13 mouse cellular contexts compared by ENCODE assay signal in genomic region chr14:89402568-89403339, GRCm38 (mm10).
A peak's percentile ranks its signal among the peaks of the same experiment; 100 is the strongest.
DNase-seq lines count a peak whose midpoint lies in the region; ATAC-seq and TF ChIP-seq lines count a peak whose summit lies in the region.
"Had no signal": no experiment of that assay in that cellular context is flagged by ENCODE, and none has a peak within 500 bp of the region (broad histone marks: within the 10 kb centered on the region; RNA-seq: fewer than 3 reads in every experiment).

No protein-coding gene starts in this region.

- no peak for ATAC-seq in forebrain, embryonic 14.5 days
- ATAC-seq in forebrain, embryonic 13.5 days: no peak
- no peak for ATAC-seq in limb, embryonic 14.5 days (ENCODE audit: low FRiP score, low read depth)
- ATAC-seq in midbrain, postnatal 0 days (ENCODE audit: low FRiP score): no peak

- no peaks in the 10 kb centered on the region for H3K36me3 ChIP-seq in forebrain, embryonic 14.5 days (ENCODE audit: control insufficient read depth, insufficient read depth, low read length)
- no peaks in the 10 kb centered on the region for H3K36me3 ChIP-seq in forebrain, embryonic 13.5 days (ENCODE audit: poor library complexity, severe bottlenecking)
- H3K36me3 ChIP-seq in limb, embryonic 14.5 days (ENCODE audit: control insufficient read depth, insufficient read depth, low read length): no peaks in the 10 kb centered on the region
- H3K36me3 ChIP-seq in limb, embryonic 10.5 days: no peaks in the 10 kb centered on the region
- no peaks in the 10 kb centered on the region for H3K36me3 ChIP-seq in midbrain, postnatal 0 days (ENCODE audit: insufficient read depth, low read length)
- H3K36me3 ChIP-seq: limb, embryonic 13.5 days had no signal

- no peak overlapping the region for H3K4me2 ChIP-seq in forebrain, embryonic 14.5 days (ENCODE audit: low read length)
- no peak overlapping the region for H3K4me2 ChIP-seq in forebrain, embryonic 13.5 days
- no peak overlapping the region for H3K4me2 ChIP-seq in limb, embryonic 14.5 days (replicated peaks; ENCODE audit: low read depth, low read length, severe bottlenecking)
- H3K4me2 ChIP-seq in midbrain, postnatal 0 days (ENCODE audit: low read depth, low read length, poor library complexity, severe bottlenecking): no peak overlapping the region
- H3K4me2 ChIP-seq: limb, embryonic 13.5 days had no signal

- TF ChIP-seq CTCF in midbrain, postnatal 0 days (IDR thresholded peaks at IDR 0.05): peak; percentile 68

- H3K27me3 ChIP-seq in forebrain, embryonic 14.5 days (replicated peaks; ENCODE audit: control insufficient read depth, insufficient read depth, low read length): no peaks in the 10 kb centered on the region
- H3K27me3 ChIP-seq in forebrain, embryonic 13.5 days: no peaks in the 10 kb centered on the region
- H3K27me3 ChIP-seq in limb, embryonic 14.5 days (ENCODE audit: control insufficient read depth, insufficient read depth, low read length): no peaks in the 10 kb centered on the region
- no peaks in the 10 kb centered on the region for H3K27me3 ChIP-seq in limb, embryonic 10.5 days (ENCODE audit: low read depth, poor library complexity, severe bottlenecking)
- H3K27me3 ChIP-seq in midbrain, postnatal 0 days (ENCODE audit: insufficient read depth, low read length): no peaks in the 10 kb centered on the region
- H3K27me3 ChIP-seq: limb, embryonic 13.5 days had no signal

- 34% methylated on average over 3 of the region's 3 CpGs for WGBS in forebrain, embryonic 14.5 days
- 25% methylated on average over 3 of the region's 3 CpGs for WGBS in forebrain, embryonic 13.5 days
- WGBS in limb, embryonic 14.5 days: 68% methylated on average over 3 of the region's 3 CpGs
- WGBS in limb, embryonic 10.5 days: 67% methylated on average over 3 of the region's 3 CpGs
- 29% methylated on average over 3 of the region's 3 CpGs for WGBS in midbrain, postnatal 0 days

- no peaks in the 10 kb centered on the region for H3K4me1 ChIP-seq in forebrain, embryonic 14.5 days (ENCODE audit: control insufficient read depth, insufficient read depth, low read length)
- no peaks in the 10 kb centered on the region for H3K4me1 ChIP-seq in forebrain, embryonic 13.5 days
- no peaks in the 10 kb centered on the region for H3K4me1 ChIP-seq in limb, embryonic 14.5 days (ENCODE audit: control insufficient read depth, insufficient read depth, low read length)
- no peaks in the 10 kb centered on the region for H3K4me1 ChIP-seq in limb, embryonic 10.5 days
- no peaks in the 10 kb centered on the region for H3K4me1 ChIP-seq in midbrain, postnatal 0 days (ENCODE audit: insufficient read depth, low read length)
- H3K4me1 ChIP-seq: limb, embryonic 13.5 days had no signal

- H3K27ac ChIP-seq in forebrain, embryonic 14.5 days (ENCODE audit: low read depth, low read length): no peak overlapping the region
- no peak overlapping the region for H3K27ac ChIP-seq in forebrain, embryonic 13.5 days
- H3K27ac ChIP-seq in limb, embryonic 14.5 days (replicated peaks; ENCODE audit: low read depth, low read length): no peak overlapping the region
- H3K27ac ChIP-seq in limb, embryonic 10.5 days: no peak overlapping the region
- H3K27ac ChIP-seq in midbrain, postnatal 0 days (ENCODE audit: low read depth, low read length): no peak overlapping the region
- H3K27ac ChIP-seq: limb, embryonic 13.5 days had no signal

- TF ChIP-seq POLR2A in limb, embryonic 14.5 days (IDR thresholded peaks at IDR 0.05; ENCODE audit: borderline replicate concordance, extremely low read depth, insufficient read depth, insufficient read length): no peak

- peak; percentile 66 for DNase-seq in forebrain, embryonic 14.5 days (ENCODE audit: low spot score)
- peak; percentile 35 for DNase-seq in limb, embryonic 14.5 days (ENCODE audit: low spot score)
- DNase-seq in limb, embryonic 10.5 days (ENCODE audit: low spot score): no peak
- DNase-seq in brain, embryonic 18.5 days (ENCODE audit: low read depth, low spot score): peak; percentile 18
- DNase-seq in midbrain, postnatal 0 days (ENCODE audit: low spot score): peak; percentile 69
- no peak for DNase-seq in spleen, postnatal 36 days (ENCODE audit: low spot score in 2 of 2)
- no peak for DNase-seq in urinary bladder, postnatal 4 days (ENCODE audit: low spot score in 2 of 2)
- DNase-seq: cerebellum, postnatal 14 days; heart, adult 18-20 months; kidney, adult 8-10 months; layer of hippocampus, adult 9-11 months had no signal

- H3K9ac ChIP-seq in forebrain, embryonic 14.5 days (ENCODE audit: low read length): no peak overlapping the region
- no peak overlapping the region for H3K9ac ChIP-seq in forebrain, embryonic 13.5 days
- no peak overlapping the region for H3K9ac ChIP-seq in limb, embryonic 14.5 days (ENCODE audit: low read depth, low read length, severe bottlenecking)
- no peak overlapping the region for H3K9ac ChIP-seq in midbrain, postnatal 0 days (replicated peaks; ENCODE audit: low read length, poor library complexity, severe bottlenecking)
- H3K9ac ChIP-seq: limb, embryonic 13.5 days had no signal

- no peak overlapping the region for H3K4me3 ChIP-seq in forebrain, embryonic 14.5 days (ENCODE audit: low read depth, low read length)
- no peak overlapping the region for H3K4me3 ChIP-seq in forebrain, embryonic 13.5 days
- H3K4me3 ChIP-seq in limb, embryonic 14.5 days (replicated peaks; ENCODE audit: low read length): no peak overlapping the region
- H3K4me3 ChIP-seq in limb, embryonic 10.5 days: no peak overlapping the region
- no peak overlapping the region for H3K4me3 ChIP-seq in midbrain, postnatal 0 days (ENCODE audit: low read depth, low read length)
- H3K4me3 ChIP-seq: limb, embryonic 13.5 days had no signal

- H3K9me3 ChIP-seq in forebrain, embryonic 14.5 days (replicated peaks; ENCODE audit: control insufficient read depth, low read length): no peaks in the 10 kb centered on the region
- no peaks in the 10 kb centered on the region for H3K9me3 ChIP-seq in forebrain, embryonic 13.5 days (replicated peaks)
- H3K9me3 ChIP-seq in limb, embryonic 14.5 days (ENCODE audit: control insufficient read depth, low read length): no peaks in the 10 kb centered on the region
- H3K9me3 ChIP-seq in limb, embryonic 10.5 days (replicated peaks): no peaks in the 10 kb centered on the region
- H3K9me3 ChIP-seq in midbrain, postnatal 0 days (ENCODE audit: low read length): no peaks in the 10 kb centered on the region
- H3K9me3 ChIP-seq: limb, embryonic 13.5 days had no signal

Comparison
In these comparisons a context has a peak if more than half of its experiments do, and no peak if none do; other contexts are left out.
1. DNase-seq: peak in forebrain, embryonic 14.5 days (single experiment), limb, embryonic 14.5 days (single experiment), brain, embryonic 18.5 days (single experiment) and midbrain, postnatal 0 days (single experiment); none in limb, embryonic 10.5 days (single experiment), spleen, postnatal 36 days (0 of 2) and urinary bladder, postnatal 4 days (0 of 2).